Mouse (Mus musculus): ENCODE results near the gene Numb.

The Numb gene

GRCm38 (mm10) chr12:83780181-83780580, 141.6 kb downstream of the Numb start:
- DNase-seq = no peak

GRCm38 (mm10) chr12:83776766-83777165, 145.0 kb downstream of the Numb start:
- no peak for DNase-seq

DNA sequence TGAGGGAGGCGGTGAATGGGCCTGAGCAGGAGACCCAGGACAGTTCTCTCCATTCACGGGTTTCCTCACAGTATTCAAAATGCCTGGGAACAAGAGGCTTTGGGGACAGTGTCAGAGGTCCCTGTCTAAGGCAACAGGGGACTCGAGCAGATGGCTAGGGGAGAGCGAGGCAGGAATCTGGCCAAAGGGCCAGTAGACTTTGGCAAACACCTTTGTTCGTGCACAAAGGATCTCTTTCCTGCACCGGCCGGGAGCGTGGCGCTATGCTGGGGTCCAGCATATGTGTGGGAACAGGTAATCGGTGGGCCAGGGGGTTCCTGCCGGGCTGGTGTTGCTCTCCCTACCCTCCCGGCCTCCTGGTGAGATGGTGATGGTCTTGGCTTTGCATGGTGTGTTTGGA, 146.1 kb downstream of the Numb start:
- no peak for DNase-seq

DNA sequence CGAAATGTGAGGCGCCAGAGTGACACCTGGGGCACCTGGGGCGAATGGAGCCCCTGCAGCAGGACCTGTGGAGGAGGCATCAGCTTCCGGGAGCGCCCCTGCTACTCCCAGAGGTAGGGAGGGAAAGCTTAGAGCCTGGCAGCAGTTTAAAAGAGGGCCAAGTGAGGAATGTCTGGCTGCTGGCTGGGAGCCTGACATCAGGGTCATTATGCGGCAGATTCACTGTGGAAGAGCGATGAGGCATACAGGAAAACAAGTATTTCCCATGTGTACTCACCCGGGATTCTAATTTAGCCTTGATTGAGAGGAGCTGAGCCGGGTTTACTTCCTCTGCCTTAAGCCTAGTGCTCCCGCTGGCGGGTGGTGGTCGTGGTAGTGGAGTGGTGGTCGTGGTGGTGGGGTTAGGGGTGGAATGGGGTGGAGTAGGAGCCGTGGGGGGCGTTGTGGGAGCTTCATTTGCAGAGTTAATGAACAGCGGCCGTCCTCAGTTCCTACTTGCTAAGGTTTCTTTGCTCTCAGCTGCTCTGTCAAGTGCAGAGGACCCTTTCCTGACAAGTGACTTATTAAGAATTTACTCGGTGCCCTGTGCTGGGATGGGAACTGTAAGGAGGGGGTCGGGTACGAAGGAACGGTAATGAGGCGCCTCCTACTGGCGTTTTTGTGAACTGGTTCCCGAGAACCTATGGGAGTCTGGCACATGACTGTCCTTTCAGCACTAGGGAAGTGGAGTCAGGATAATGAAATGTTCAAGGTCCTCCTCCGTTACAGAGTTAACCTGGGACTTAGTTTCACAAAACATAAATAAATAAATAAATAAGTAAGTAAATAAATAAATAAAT, 151.1 kb downstream of the Numb start:
- peak; percentile 87 for DNase-seq

GRCm38 (mm10) chr12:83768235-83768899, 153.4 kb downstream of the Numb start:
- DNase-seq = peak; percentile 65

GRCm38 (mm10) chr12:83767833-83768232, 153.9 kb downstream of the Numb start:
- DNase-seq = peak; percentile 20

DNA sequence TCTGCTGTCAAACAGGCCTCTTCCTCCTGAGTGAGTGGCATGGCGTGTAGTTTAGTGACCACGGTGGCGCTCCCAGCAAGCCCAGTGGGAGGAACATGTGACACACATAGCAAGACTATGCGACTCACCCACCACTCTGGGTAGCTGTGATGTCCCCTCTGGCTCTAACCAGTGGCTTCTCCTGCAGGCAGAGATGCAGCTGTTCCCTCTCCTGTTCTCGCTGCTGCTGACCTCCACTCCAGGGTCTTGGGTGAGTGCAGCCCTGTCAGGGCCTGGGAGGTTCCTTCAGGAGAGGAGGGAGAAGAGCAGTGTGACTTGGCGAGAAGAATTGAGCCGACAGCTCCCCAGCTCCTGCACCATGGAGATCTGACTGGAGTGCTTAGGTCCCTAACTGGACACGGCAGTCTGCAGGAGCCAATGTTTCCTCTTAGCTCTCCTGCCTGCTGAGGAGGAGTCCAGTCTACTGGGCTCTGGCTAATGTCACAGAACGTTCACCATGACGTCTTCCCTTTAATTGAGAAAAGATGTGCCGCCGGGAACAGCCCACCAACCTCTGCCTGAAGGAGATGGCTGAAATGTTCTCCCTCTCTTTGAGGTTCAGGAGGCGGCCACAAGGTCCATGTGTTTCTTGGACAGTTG, 155.7 kb downstream of the Numb start:
- no peak for DNase-seq

- DNase-seq = no peak
Measured at GRCm38 (mm10) chr12:83764519-83764918, 157.2 kb downstream of the Numb start.

- peak; percentile 55 for DNase-seq
Measured at GRCm38 (mm10) chr12:83764044-83764365, 157.7 kb downstream of the Numb start.

DNA sequence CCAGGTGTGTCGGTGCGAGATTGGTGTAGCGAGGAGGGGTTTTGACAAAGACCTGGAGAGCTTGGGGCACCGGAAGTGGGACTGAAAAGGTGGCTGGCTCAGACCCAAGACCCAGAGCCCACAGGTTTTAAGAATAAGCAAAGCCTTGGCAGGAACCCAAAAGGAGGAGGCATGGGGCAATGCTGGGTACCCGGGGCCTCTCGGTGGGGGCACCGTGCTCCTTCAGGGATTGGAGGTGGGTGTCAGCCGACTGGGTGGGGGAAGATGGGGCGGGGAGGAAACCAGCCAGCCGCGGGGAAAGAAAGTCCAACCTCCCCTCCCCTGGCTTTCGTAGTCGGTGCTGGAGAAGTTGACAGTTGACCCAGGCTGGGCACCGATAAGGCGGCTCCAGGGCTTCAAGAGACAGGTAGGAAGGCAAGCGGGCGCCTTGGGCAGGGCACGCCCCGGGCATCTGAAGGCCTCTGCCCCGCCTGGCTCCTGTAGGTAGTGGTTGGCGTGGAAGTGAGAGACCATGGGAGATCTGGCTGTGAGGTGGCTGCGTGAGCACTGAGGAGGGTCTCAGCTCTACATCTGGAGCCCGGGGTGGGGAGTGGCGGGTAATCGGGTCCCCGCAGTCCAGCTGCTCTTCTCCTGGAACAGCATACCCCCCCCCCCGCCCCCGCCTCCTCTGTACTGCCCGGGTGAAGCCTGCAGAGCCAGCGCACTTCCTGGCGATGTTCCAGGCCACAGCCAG, 158.3 kb downstream of the Numb start, which contains the start of gene Papln:
Gene Papln (plus strand): TSS at position 324 of the 733 bp plus-strand sequence.
- peak; percentile 40 for DNase-seq

DNA sequence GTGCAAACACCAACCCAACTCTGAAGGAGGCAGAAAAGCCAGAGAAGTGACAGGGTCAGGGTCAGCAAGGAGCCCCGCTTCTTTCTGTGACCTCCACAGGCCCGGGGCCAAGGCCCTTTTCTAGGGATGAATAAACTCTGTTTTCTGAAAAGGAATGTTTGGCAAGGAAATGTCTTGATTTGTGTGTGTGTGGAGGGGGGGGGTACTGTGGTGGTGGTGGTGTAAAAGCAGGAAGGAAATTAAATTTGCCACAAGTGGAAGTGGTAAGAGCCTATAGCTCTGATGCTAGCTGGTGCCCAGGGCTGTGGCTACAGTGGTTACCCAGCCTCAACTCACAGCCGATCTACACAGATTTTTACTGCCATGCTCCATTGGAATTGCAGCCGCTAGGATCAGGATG, 159.0 kb downstream of the Numb start:
- DNase-seq = peak; percentile 50

DNA sequence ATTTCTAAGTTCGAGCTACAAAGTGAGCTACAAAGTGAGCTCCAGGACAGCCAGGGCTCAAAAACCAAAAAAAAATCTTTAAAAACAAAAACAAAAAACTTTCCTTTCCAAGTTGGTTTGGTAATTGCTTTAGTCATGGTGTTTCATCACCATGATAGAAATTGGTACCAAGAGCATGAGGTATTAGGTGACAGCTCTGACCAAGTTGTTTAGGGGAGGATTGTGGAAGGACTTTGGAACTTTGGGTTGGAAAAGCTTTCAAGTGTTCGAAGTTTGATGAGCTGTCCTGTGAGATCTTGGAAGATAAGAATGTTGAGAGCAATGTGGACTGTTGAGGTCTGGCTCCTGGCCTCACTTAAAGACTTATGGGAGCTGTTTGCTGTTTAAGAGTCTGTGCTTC, 161.5 kb downstream of the Numb start:
- no peak for DNase-seq

DNA sequence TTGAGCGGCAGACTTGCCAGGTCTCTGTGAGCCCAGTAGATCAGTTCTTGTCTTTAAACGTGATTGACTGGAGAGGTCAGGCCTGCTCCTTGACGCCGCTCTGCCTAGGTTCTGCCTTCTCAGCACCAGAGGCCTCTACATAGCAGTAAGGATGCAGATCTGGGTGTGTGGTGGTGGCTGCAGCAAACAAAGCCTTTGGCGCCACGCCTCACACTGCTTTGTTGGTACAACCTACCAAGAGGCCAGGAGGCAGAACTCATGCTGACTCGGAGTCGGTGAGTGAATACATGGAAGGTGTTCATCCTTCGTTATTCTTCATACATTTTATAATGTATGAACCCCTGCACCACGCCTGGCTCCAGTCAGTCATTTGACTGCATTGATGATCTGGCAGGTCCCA, 163.0 kb downstream of the Numb start:
- no peak for DNase-seq

DNA sequence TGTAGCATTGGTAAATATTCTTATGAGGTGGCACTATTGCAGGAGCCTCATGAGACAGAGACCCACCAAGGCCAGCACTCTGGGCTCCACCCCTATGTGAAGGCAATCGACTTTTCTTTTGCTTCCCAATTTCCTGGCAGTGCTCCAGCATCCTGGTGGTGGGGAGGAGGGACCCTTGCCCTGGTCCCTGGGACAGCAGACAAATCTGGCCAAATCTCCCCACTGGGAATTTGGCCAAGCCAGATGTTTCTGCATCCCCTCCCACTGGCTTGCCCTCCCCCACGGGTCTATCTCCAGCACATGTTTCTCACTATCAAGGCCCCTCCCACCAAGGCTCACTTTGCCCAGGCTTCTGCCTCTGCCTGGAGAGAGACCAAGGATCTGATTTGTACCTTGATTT, 169.2 kb downstream of the Numb start:
- DNase-seq = no peak

DNA sequence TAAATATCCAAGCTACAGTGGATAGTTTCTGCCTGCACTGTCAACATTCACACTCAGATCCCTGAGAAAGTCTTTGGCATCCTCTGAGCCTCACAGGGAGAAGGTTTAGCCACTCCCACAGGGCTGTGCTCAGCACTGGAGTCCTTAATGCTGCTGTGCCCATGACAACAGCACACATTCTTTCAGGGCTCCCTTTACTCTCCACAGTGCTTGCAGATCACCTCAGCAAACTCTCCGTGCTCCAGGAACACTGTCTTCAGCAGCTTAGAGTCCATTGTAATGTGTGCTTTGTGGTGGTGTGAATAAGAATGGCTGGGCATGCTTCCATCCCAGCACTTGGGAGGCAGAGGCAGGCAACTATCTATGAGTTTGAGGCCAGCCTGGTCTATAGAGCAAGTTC, 172.5 kb downstream of the Numb start:
- no peak for DNase-seq

Measured in kidney, adult 9 months (tissue).